13 mouse cellular contexts compared by ENCODE assay signal in the genomic region with DNA sequence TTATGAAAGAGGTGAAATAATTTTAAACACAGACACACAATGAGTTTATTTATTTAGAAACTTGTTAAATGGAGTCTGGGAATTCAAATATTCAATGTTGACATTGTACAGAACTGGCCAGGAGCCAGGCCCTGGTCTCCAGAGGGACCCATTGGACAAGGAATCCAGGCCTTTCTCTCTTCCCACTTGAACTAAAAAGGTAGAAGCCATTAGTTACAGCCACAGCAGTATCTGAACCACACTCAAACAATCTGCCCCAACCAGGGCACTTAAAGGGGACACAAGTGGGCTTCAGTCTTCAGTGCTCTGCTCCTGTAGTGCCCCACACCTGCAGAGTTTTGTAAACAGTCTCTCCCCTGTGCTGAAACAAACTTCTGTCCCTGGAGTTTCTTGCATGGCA. TPM values are rescaled to one million over a fixed set of nuclear protein-coding genes. Genes with fewer than 3 reads are reported as not detected.
DNase-seq lines count a peak whose midpoint lies in the region; ATAC-seq and TF ChIP-seq lines count a peak whose summit lies in the region.
"Had no signal": no experiment of that assay in that cellular context is flagged by ENCODE, and none has a peak within 500 bp of the region (broad histone marks: within the 10 kb centered on the region; RNA-seq: fewer than 3 reads in every experiment).

No protein-coding gene starts in this region.

- no peak for TF ChIP-seq EP300 in liver, postnatal 0 days (IDR thresholded peaks at IDR 0.05; ENCODE audit: low read depth)

- H3K4me2 ChIP-seq in kidney, postnatal 0 days (ENCODE audit: low read length) = peak overlapping the region; percentile 73; the same call in 1 of the 2 replicates
- H3K4me2 ChIP-seq in lung, embryonic 16.5 days (ENCODE audit: low read depth, low read length) = peak overlapping the region; percentile 39
- no peak overlapping the region for H3K4me2 ChIP-seq in liver, postnatal 0 days (ENCODE audit: low read depth, low read length)
- H3K4me2 ChIP-seq: hindbrain, embryonic 12.5 days; neural tube, embryonic 12.5 days had no signal

- no peak for DNase-seq in gastrocnemius, adult 2 months
- DNase-seq in gastrocnemius, postnatal 25 days = no peak
- DNase-seq in NIH3T3 (ENCODE audit: low read depth) = peak; percentile 41
- DNase-seq in kidney, postnatal 0 days (ENCODE audit: low spot score) = peak; percentile 54
- DNase-seq in layer of hippocampus, postnatal 10 days (ENCODE audit: low spot score in 2 of 2) = no peak
- DNase-seq in frontal cortex, postnatal 10 days (ENCODE audit: low spot score in 2 of 2) = no peak
- no peak for DNase-seq in liver, postnatal 0 days
- DNase-seq: adrenal gland, adult 2 months; cerebellum, adult 11 months; thymus, adult 18-20 months had no signal

- peaks cover 8% of the 10 kb centered on the region for H3K4me1 ChIP-seq in kidney, postnatal 0 days (replicated peaks; ENCODE audit: insufficient read depth, low read length)
- peaks cover 8% of the 10 kb centered on the region for H3K4me1 ChIP-seq in lung, embryonic 16.5 days (replicated peaks; ENCODE audit: control insufficient read depth, insufficient read depth, low read length)
- H3K4me1 ChIP-seq in liver, postnatal 0 days (ENCODE audit: insufficient read depth) = peaks cover 6% of the 10 kb centered on the region; the same call in 1 of the 2 replicates

- H3K36me3 ChIP-seq in kidney, postnatal 0 days (ENCODE audit: insufficient read depth, low read length) = no peaks in the 10 kb centered on the region
- H3K36me3 ChIP-seq in lung, embryonic 16.5 days (ENCODE audit: control insufficient read depth, insufficient read depth, low read length) = no peaks in the 10 kb centered on the region
- H3K36me3 ChIP-seq in liver, postnatal 0 days (replicated peaks; ENCODE audit: insufficient read depth, low read length) = no peaks in the 10 kb centered on the region
- H3K36me3 ChIP-seq: hindbrain, embryonic 12.5 days; neural tube, embryonic 12.5 days had no signal

- no peak for ATAC-seq in kidney, postnatal 0 days (replicated peaks; ENCODE audit: low FRiP score, low read depth)
- ATAC-seq in lung, embryonic 16.5 days (ENCODE audit: low read depth) = peak; percentile 59
- ATAC-seq in liver, postnatal 0 days = no peak

- no peak overlapping the region for H3K9ac ChIP-seq in kidney, postnatal 0 days (ENCODE audit: low read depth, low read length)
- H3K9ac ChIP-seq in lung, embryonic 16.5 days (ENCODE audit: low read length) = no peak overlapping the region
- H3K9ac ChIP-seq in liver, postnatal 0 days (replicated peaks) = no peak overlapping the region
- H3K9ac ChIP-seq: hindbrain, embryonic 12.5 days; neural tube, embryonic 12.5 days had no signal

- H3K4me3 ChIP-seq in gastrocnemius, adult 2 months = no peak overlapping the region
- no peak overlapping the region for H3K4me3 ChIP-seq in kidney, postnatal 0 days (replicated peaks; ENCODE audit: low read depth, low read length)
- no peak overlapping the region for H3K4me3 ChIP-seq in lung, embryonic 16.5 days (ENCODE audit: low read length)
- no peak overlapping the region for H3K4me3 ChIP-seq in liver, postnatal 0 days (ENCODE audit: low read depth, low read length)
- H3K4me3 ChIP-seq: hindbrain, embryonic 12.5 days; neural tube, embryonic 12.5 days had no signal

- intact Hi-C loops in gastrocnemius, adult 2 months (cut with DNase I) = no loop called here

- H3K27me3 ChIP-seq in kidney, postnatal 0 days (ENCODE audit: insufficient read depth, low read length) = no peaks in the 10 kb centered on the region
- H3K27me3 ChIP-seq in lung, embryonic 16.5 days (ENCODE audit: control insufficient read depth, insufficient read depth, low read depth, low read length) = no peaks in the 10 kb centered on the region
- peaks cover 46% of the 10 kb centered on the region for H3K27me3 ChIP-seq in liver, postnatal 0 days (ENCODE audit: insufficient read depth, low read length)

- TF ChIP-seq CTCF in gastrocnemius, adult 2 months (IDR thresholded peaks at IDR 0.05) = no peak
- TF ChIP-seq CTCF in kidney, postnatal 0 days (IDR thresholded peaks at IDR 0.05; ENCODE audit: low read depth) = no peak
- no peak for TF ChIP-seq CTCF in liver, postnatal 0 days (IDR thresholded peaks at IDR 0.05; ENCODE audit: low read depth)

- peak overlapping the region; percentile 54; the same call in 1 of the 2 replicates for H3K27ac ChIP-seq in gastrocnemius, adult 2 months
- peak overlapping the region; percentile 93 for H3K27ac ChIP-seq in kidney, postnatal 0 days
- peak overlapping the region; percentile 93 for H3K27ac ChIP-seq in lung, embryonic 16.5 days (ENCODE audit: low read length)
- H3K27ac ChIP-seq in liver, postnatal 0 days (ENCODE audit: low read depth) = no peak overlapping the region
- H3K27ac ChIP-seq: hindbrain, embryonic 12.5 days; neural tube, embryonic 12.5 days had no signal

- H3K9me3 ChIP-seq in kidney, postnatal 0 days (replicated peaks; ENCODE audit: low read length) = no peaks in the 10 kb centered on the region
- no peaks in the 10 kb centered on the region for H3K9me3 ChIP-seq in lung, embryonic 16.5 days (ENCODE audit: control insufficient read depth, low read length)
- H3K9me3 ChIP-seq in liver, postnatal 0 days (ENCODE audit: low read length) = no peaks in the 10 kb centered on the region
- H3K9me3 ChIP-seq: hindbrain, embryonic 12.5 days; neural tube, embryonic 12.5 days had no signal

RNA-seq across cellular contexts. Expression of a gene that starts 44.0 kb away (rescaled TPM):
- total RNA-seq in gastrocnemius, adult 2 months (2021) = 1 to 10 TPM; 5.8 to 6.9 TPM
- 1 to 10 TPM; 6.7 to 8.8 TPM for total RNA-seq in gastrocnemius, postnatal 25 days (2021)
- 54.7 and 58.1 TPM in 2 replicates for polyA plus RNA-seq in kidney, postnatal 0 days (2015; fragmentation: Nextera tagmentation; extraction: Ambion mirVana)
- polyA plus RNA-seq in lung, embryonic 16.5 days (2015; fragmentation: Nextera tagmentation; extraction: Ambion mirVana) = 69.5 and 73.4 TPM in 2 replicates
- total RNA-seq in layer of hippocampus, postnatal 10 days (2021) = 1 to 10 TPM; 6.5 to 6.8 TPM
- 0.85 and 0.89 TPM in 2 replicates for polyA plus RNA-seq in liver, postnatal 0 days (2015; fragmentation: Nextera tagmentation; extraction: Ambion mirVana)

Comparison
In these comparisons a context has a peak if more than half of its experiments do, and no peak if none do; other contexts are left out.
1. DNase-seq: peak in NIH3T3 (single experiment) and kidney, postnatal 0 days (single experiment); none in gastrocnemius, adult 2 months (single experiment), gastrocnemius, postnatal 25 days (single experiment), layer of hippocampus, postnatal 10 days (0 of 2), frontal cortex, postnatal 10 days (0 of 2) and liver, postnatal 0 days (single experiment).